Mouse (Mus musculus) embryonic facial prominence, embryonic 14.5 days (tissue): ENCODE data around the gene Ldlrad3. TPM values are rescaled to one million over a fixed set of nuclear protein-coding genes. Genes with fewer than 3 reads are reported as not detected.

Experiments used
- ATAC-seq: fragments of 200-750 bp; cut with Nextera tagmentation; 2 replicates; pipeline ENCODE4 v1.8.0; 2017; ENCODE audit warnings: low read depth, moderate number of reproducible peaks, moderate TSS enrichment
- DNase-seq: peaks from one replicate; pipeline ENCODE4 v3.0.0-alpha.2; 2015; ENCODE audit warnings: low spot score
- H3K27ac ChIP-seq: fragments of 300-500 bp; sonication (generic); replicated peaks from 2 replicates; pipeline ENCODE4 v1.5.1; 2014; ENCODE audit warnings: low read depth, mild to moderate bottlenecking, low read length, moderate library complexity
- H3K27me3 ChIP-seq: fragments of 300-500 bp; sonication (generic); replicated peaks from 2 replicates; pipeline ENCODE4 v1.6.1; 2014; ENCODE audit warnings: low read length; ENCODE audit not compliant: control insufficient read depth, insufficient read depth
- H3K36me3 ChIP-seq: fragments of 300-500 bp; sonication (generic); 2 replicates; pipeline ENCODE4 v1.6.1; 2014; ENCODE audit warnings: low read length, mixed read lengths; ENCODE audit not compliant: control insufficient read depth, insufficient read depth
- H3K4me1 ChIP-seq: fragments of 300-500 bp; sonication (generic); 2 replicates; pipeline ENCODE4 v1.6.1; 2014; ENCODE audit warnings: antibody characterized with exemption, low read length; ENCODE audit not compliant: control insufficient read depth, insufficient read depth
- H3K4me2 ChIP-seq: fragments of 300-500 bp; sonication (generic); 2 replicates; pipeline ENCODE4 v1.6.1; 2014; ENCODE audit warnings: low read depth, mild to moderate bottlenecking, low read length, moderate library complexity, mixed read lengths
- H3K4me3 ChIP-seq: fragments of 300-500 bp; sonication (generic); 2 replicates; pipeline ENCODE4 v1.5.1; 2014; ENCODE audit warnings: low read depth, mild to moderate bottlenecking, low read length
- H3K9ac ChIP-seq: fragments of 300-500 bp; sonication (generic); 2 replicates; pipeline ENCODE4 v1.6.1; 2014; ENCODE audit warnings: low read depth, mild to moderate bottlenecking, low read length, moderate library complexity, mixed read lengths
- H3K9me3 ChIP-seq: fragments of 300-500 bp; sonication (generic); 2 replicates; pipeline ENCODE4 v1.6.1; 2016; ENCODE audit warnings: low read length; ENCODE audit not compliant: control insufficient read depth
- WGBS: fragments of 180-500 bp; shearing (Covaris S2); extraction: QIAGEN DNeasy Blood & Tissue Kit; methylation state at CpG from one replicate; pipeline ENCODE4 v1.1.7; 2014; 5-methylcytosine and 5-hydroxymethylcytosine counted together
- polyA plus RNA-seq: library from polyadenylated mRNA; unstranded; fragments of >200 nt; fragmentation: Nextera tagmentation; extraction: Ambion mirVana; gene quantifications from 2 replicates; pipeline ENCODE4 v1.2.1, GENCODE M21; 2014

Gene Ldlrad3
- polyA plus RNA-seq, 1 experiment from 2014 or later, result 48.2 TPM

DNA sequence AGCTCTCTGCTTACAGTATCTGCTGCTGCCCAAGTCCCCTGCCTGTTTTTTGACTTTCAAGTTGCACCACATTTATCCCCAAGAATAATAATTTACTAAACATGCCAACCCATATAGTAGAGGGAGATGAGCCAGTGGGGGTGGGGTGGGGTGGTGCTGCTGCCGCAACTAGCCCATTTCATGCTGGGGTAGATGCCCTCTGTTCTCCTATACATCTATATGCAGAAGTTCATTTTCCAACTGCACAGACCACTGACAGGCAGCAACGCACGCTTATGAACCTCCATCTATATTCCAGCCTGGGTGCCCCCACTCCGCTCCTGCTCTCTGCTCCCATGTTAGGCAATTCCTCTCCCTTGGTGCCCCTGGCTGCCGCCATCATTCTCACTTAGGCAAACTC, 145.7 kb downstream of the Ldlrad3 start:
- 93% methylated on average over 5 of the region's 5 CpGs for WGBS
- H3K27ac ChIP-seq, result no peak overlapping the region
- no peak overlapping the region for H3K4me3 ChIP-seq
- no peak overlapping the region for H3K4me2 ChIP-seq
- ATAC-seq (no peak), DNase-seq (no peak)
- no peak overlapping the region for H3K9ac ChIP-seq
- no peaks in the 10 kb centered on the region for H3K9me3 ChIP-seq
- H3K36me3 ChIP-seq, result no peaks in the 10 kb centered on the region
- H3K27me3 ChIP-seq, result no peaks in the 10 kb centered on the region
- H3K4me1 ChIP-seq, result no peaks in the 10 kb centered on the region

DNA sequence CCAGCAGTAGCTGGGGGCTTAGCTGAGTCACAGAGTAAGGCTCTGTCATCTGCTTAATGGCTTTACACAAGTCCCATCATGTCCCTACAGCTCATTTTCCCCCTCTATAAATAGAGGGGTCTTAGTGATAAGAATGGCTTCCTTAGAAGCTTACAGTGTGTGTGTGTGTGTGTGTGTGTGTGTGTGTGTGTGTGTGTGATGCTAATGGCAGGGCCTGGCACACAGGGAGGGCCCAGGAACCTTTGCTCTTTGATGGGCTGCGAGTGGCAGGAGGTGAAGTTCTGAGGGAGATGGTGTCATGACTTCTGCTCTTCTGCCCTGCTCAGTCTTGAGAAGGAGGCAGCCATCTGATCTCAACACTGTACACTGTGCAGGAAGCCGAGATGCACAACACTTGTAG, 146.2 kb downstream of the Ldlrad3 start:
- no peaks in the 10 kb centered on the region for H3K27me3 ChIP-seq
- no peak overlapping the region for H3K9ac ChIP-seq
- no peak overlapping the region for H3K4me3 ChIP-seq
- H3K36me3 ChIP-seq, result no peaks in the 10 kb centered on the region
- H3K4me2 ChIP-seq, result no peak overlapping the region
- DNase-seq, result no peak
- WGBS, result 81% methylated on average over 2 of the region's 2 CpGs
- no peak overlapping the region for H3K27ac ChIP-seq
- no peaks in the 10 kb centered on the region for H3K9me3 ChIP-seq
- H3K4me1 ChIP-seq, result no peaks in the 10 kb centered on the region
- ATAC-seq, result no peak

DNA sequence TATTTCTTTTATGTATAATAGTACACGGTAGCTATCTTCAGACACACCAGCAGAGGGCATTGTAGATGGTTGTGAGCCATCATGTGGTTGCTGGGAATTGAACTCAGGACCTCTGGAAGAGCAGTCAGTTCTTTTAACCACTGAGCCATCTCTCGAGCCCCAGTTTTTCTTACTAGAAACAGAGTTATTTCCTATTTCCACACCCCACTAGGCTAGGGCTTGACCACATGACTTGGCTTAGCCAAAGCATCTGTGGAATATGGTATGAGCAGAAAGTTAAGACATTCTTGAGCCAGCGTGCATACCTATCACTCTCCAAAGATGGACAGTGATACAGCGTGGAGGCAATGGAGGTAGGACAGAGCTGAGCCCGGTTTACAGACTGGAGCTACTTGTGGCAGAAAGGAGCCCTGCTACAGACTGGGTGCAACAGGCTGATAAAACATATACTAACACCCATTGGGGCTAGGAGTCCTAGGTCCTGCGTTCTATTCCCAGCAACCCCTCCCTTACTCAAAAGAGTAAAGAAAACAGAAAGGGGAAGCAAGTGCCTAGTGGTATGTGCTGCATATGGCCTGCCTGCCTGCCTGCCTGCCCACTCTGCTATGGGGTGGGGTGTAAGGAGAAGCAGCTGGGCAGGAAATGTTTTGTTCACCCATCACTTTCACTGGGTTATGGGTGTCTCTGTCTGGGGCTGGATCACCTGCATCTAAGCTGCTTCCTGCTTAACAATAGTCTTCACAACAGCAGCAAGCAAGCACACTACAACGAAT, 147.1 kb downstream of the Ldlrad3 start:
- H3K4me1 ChIP-seq, result no peaks in the 10 kb centered on the region
- no peaks in the 10 kb centered on the region for H3K36me3 ChIP-seq
- H3K4me3 ChIP-seq, result no peak overlapping the region
- WGBS, result 88% methylated on average over 7 of the region's 7 CpGs
- H3K9me3 ChIP-seq, result no peaks in the 10 kb centered on the region
- DNase-seq, result no peak
- H3K4me2 ChIP-seq, result no peak overlapping the region
- H3K27me3 ChIP-seq, result no peaks in the 10 kb centered on the region
- ATAC-seq, result no peak
- H3K9ac ChIP-seq, result no peak overlapping the region
- H3K27ac ChIP-seq, result no peak overlapping the region

GRCm38 (mm10) chr2:102038229-102038894, 147.8 kb downstream of the Ldlrad3 start:
- Histone ChIP-seq H3K27ac (no peak overlapping the region; the same call in 1 of the 2 replicates), H3K27me3 (no peaks in the 10 kb centered on the region), H3K36me3 (no peaks in the 10 kb centered on the region), H3K4me1 (no peaks in the 10 kb centered on the region), H3K4me2 (no peak overlapping the region), H3K9me3 (no peaks in the 10 kb centered on the region), H3K4me3 (no peak overlapping the region), H3K9ac (no peak overlapping the region)
- ATAC-seq (peak; percentile 62; the same call in 1 of the 2 replicates), DNase-seq (peak; percentile 72)
- 67% methylated on average over 10 of the region's 10 CpGs for WGBS

DNA sequence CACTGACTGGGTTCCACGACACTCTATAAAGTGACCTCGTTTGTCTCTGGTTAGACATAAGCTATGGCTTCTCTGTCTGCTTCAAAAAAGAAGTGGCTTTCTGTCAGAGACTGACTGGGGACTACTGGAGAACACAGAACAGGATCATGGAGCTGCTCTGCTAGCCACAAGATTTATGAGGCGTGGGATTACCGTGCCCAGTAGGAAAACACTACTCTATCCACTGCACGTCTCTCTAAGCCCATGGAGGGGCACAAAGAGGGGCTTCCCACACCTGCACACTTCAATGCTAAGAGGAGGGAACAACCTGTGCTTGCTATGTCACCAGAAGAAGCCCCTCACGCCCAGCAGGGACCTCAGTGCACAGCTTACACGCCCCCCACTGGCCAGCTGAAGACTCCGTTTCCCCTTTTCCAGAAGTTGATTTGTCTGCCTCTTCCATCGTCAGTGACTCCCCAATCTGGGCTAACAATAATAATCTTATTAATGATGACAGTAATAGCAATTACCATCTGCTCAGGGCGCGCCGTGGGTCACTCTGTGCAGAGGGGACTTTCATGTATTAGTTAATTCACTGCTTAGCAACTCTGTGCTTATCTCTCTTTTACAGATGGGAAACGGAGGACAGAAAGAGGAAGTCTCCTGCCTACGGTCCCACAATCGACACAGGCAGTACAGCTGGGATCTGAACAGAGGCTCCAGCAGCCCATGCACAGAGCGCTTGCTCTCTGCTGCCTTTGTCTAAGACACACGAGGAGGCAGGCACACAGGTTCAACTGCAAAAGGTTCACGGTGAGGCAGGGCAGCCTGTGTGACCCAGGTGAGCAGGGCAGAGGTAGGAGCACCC, 149.3 kb downstream of the Ldlrad3 start:
- Histone ChIP-seq H3K4me3 (no peak overlapping the region), H3K9ac (no peak overlapping the region; the same call in 1 of the 2 replicates), H3K4me2 (no peak overlapping the region), H3K27ac (no peak overlapping the region), H3K27me3 (no peaks in the 10 kb centered on the region), H3K9me3 (no peaks in the 10 kb centered on the region), H3K4me1 (peaks cover 3% of the 10 kb centered on the region; the same call in 1 of the 2 replicates), H3K36me3 (no peaks in the 10 kb centered on the region)
- no peak for DNase-seq
- 67% methylated on average over 18 of the region's 18 CpGs for WGBS
- ATAC-seq, result no peak

DNA sequence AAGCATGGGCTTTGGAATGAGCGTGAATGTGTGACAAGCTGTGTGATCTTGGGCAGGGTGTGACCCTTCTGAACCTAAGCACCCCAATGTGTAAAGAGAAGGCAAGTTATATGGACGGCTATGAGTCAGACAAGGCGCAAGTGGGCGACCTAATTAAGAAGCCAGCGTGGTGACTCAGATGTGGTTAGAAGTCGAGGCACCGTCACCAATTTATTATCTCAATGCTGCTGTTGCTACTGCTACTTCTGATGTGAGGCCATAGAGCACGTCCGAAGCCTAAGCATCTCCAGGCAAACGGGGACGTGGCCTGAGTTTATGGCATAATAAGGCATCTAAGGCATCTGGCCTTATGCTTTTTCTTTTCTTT, 151.7 kb downstream of the Ldlrad3 start:
- Histone ChIP-seq H3K4me2 (no peak overlapping the region), H3K27ac (no peak overlapping the region), H3K36me3 (no peaks in the 10 kb centered on the region), H3K4me1 (peaks cover 3% of the 10 kb centered on the region; the same call in 1 of the 2 replicates), H3K9ac (no peak overlapping the region), H3K4me3 (no peak overlapping the region), H3K9me3 (no peaks in the 10 kb centered on the region), H3K27me3 (no peaks in the 10 kb centered on the region)
- no peak for ATAC-seq
- DNase-seq, result no peak
- WGBS, result 83% methylated on average over 11 of the region's 11 CpGs

DNA sequence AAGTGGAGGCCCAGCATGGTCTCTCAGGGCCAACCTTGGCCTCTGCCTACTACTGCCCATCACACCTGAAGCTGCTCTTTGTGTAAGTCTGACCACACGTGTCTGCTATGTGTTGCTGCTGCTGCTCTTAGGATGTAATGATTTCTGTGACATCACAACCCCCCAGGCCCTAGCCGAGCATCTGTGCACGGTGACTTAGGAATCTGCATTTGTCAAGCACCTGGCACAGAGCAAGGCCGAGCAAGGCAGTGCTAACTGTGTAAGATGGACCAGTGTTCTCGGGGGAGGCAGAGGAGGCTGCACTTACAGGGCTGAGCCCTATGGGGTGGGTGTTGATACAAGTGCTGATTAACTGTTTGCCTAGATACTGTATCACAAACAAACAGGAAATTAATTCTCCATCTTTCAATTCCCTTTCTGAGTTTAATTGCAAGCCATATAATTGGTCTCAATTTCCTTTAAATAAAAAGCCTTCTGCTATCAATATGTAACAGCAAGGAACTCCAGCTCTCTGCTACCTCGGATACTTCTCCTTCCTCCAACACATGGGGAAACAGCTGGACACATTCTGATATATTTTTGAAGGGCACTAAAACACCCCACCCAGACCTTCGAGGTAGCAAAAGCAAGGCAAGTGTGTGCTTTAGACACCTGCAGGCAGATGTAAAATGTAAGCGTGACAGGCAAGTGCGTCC, 152.2 kb downstream of the Ldlrad3 start:
- ATAC-seq (no peak), DNase-seq (no peak)
- Histone ChIP-seq H3K4me2 (no peak overlapping the region), H3K4me1 (peaks cover 3% of the 10 kb centered on the region; the same call in 1 of the 2 replicates), H3K27ac (no peak overlapping the region), H3K9me3 (no peaks in the 10 kb centered on the region), H3K27me3 (no peaks in the 10 kb centered on the region), H3K9ac (no peak overlapping the region), H3K36me3 (no peaks in the 10 kb centered on the region), H3K4me3 (no peak overlapping the region)
- 63% methylated on average over 9 of the region's 9 CpGs for WGBS

GRCm38 (mm10) chr2:102032713-102033343, 153.4 kb downstream of the Ldlrad3 start:
- 71% methylated on average over 9 of the region's 9 CpGs for WGBS
- no peak overlapping the region for H3K9ac ChIP-seq

More at GRCm38 (mm10) chr2:102032713-102033343, 153.4 kb downstream of the Ldlrad3 start:
- Histone ChIP-seq H3K36me3 (no peaks in the 10 kb centered on the region), H3K9me3 (no peaks in the 10 kb centered on the region), H3K4me2 (no peak overlapping the region), H3K27ac (no peak overlapping the region), H3K4me3 (no peak overlapping the region), H3K4me1 (peaks cover 3% of the 10 kb centered on the region; the same call in 1 of the 2 replicates), H3K27me3 (no peaks in the 10 kb centered on the region)
- DNase-seq, result peak; percentile 64
- ATAC-seq, result peak; percentile 23
